Mouse (Mus musculus) left cerebral cortex, adult 18-20 months (tissue): Measurements from ENCODE around the gene Aspg. TPM values are rescaled to one million over a fixed set of nuclear protein-coding genes. Genes with fewer than 3 reads are reported as not detected.

Experiments
- DNase-seq, 2 experiments: peaks; one replicate each; pipeline ENCODE4 v3.0.0; 2021 to 2022; ENCODE audit warnings: low spot score in 2 of 2, mixed read lengths in 1 of 2
- total RNA-seq, 2 experiments: library from RNA; stranded (reverse); gene quantifications; 2 replicates each; pipeline ENCODE4 v1.2.3; 2021

The Aspg gene
- total RNA-seq, 2 experiments from 2014 or later, result 4.9 to 7.1 TPM

GRCm38 (mm10) chr12:112147365-112147764 lies 40.9 kb downstream of the Aspg start:
- no peak for DNase-seq

- no peak for DNase-seq
Measured at GRCm38 (mm10) chr12:112150011-112150410, 43.5 kb downstream of the Aspg start.

- DNase-seq, result no peak
Measured at GRCm38 (mm10) chr12:112151244-112151979, 44.9 kb downstream of the Aspg start.

GRCm38 (mm10) chr12:112151980-112152362 lies 45.5 kb downstream of the Aspg start:
- DNase-seq, result no peak

GRCm38 (mm10) chr12:112153597-112153996 lies 47.1 kb downstream of the Aspg start:
- no peak for DNase-seq

- DNase-seq, result no peak
Measured at GRCm38 (mm10) chr12:112154476-112154875, 48.0 kb downstream of the Aspg start.

- no peak for DNase-seq
Measured at GRCm38 (mm10) chr12:112155218-112156051, 49.0 kb downstream of the Aspg start.

GRCm38 (mm10) chr12:112156804-112157203 lies 50.3 kb downstream of the Aspg start:
- no peak for DNase-seq

- no peak for DNase-seq
Measured at GRCm38 (mm10) chr12:112158246-112158645, 51.8 kb downstream of the Aspg start.

GRCm38 (mm10) chr12:112158784-112159183 lies 52.3 kb downstream of the Aspg start:
- DNase-seq, result no peak

- DNase-seq, result no peak
Measured at GRCm38 (mm10) chr12:112163981-112164839, 57.7 kb downstream of the Aspg start.

- DNase-seq, result no peak
Measured at GRCm38 (mm10) chr12:112164840-112165219, 58.4 kb downstream of the Aspg start.

GRCm38 (mm10) chr12:112169240-112169639 lies 62.8 kb downstream of the Aspg start:
- no peak for DNase-seq

GRCm38 (mm10) chr12:112170671-112171574 lies 64.4 kb downstream of the Aspg start:
- no peak for DNase-seq

GRCm38 (mm10) chr12:112171657-112172056 lies 65.2 kb downstream of the Aspg start:
- no peak for DNase-seq

GRCm38 (mm10) chr12:112172214-112172613 lies 65.7 kb downstream of the Aspg start:
- no peak for DNase-seq
